Mouse (Mus musculus) heart, adult 2 months (tissue): ENCODE results near the gene Sbk3.

ENCODE experiments used
- CTCF ChIP-seq: fragments of 200-600 bp; IDR thresholded peaks from 2 replicates; pipeline ENCODE4 v1.8.1; 2022; ENCODE audit warnings: antibody characterized with exemption, mild to moderate bottlenecking, moderate library complexity
- EP300 ChIP-seq: fragments of 200-500 bp; IDR thresholded peaks from 2 replicates; pipeline ENCODE4 v1.6.1; 2011; ENCODE audit warnings: low read depth, low read length, control low read depth; ENCODE audit not compliant: insufficient read depth
- POLR2A ChIP-seq: fragments of 200-500 bp; IDR thresholded peaks from 2 replicates; pipeline ENCODE4 v1.6.1; 2011; ENCODE audit warnings: mild to moderate bottlenecking, low read depth, low read length, control low read depth; ENCODE audit not compliant: insufficient read depth

GRCm38 (mm10) chr7:5020685-5021084 lies 49.7 kb upstream of the Sbk3 start:
- TF ChIP-seq CTCF (no peak), POLR2A (no peak), EP300 (no peak)
